20 mouse cellular contexts compared by ENCODE assay signal in genomic region chr12:79047203-79047602, GRCm38 (mm10). TPM values are rescaled to one million over a fixed set of nuclear protein-coding genes. Genes with fewer than 3 reads are reported as not detected.
"Had no signal": no experiment of that assay in that cellular context is flagged by ENCODE, and none has a peak within 500 bp of the region (broad histone marks: within the 10 kb centered on the region; RNA-seq: fewer than 3 reads in every experiment).

No protein-coding gene starts in this region.

- H3K9ac ChIP-seq: limb, embryonic 13.5 days; liver, embryonic 12.5 days; liver, embryonic 15.5 days; lung, embryonic 14.5 days had no signal

- H3K4me1 ChIP-seq: liver, embryonic 12.5 days; liver, embryonic 15.5 days had no signal

- H3K36me3 ChIP-seq: liver, embryonic 12.5 days; liver, embryonic 15.5 days had no signal

- H3K27ac ChIP-seq: layer of hippocampus, adult 2 months; limb, embryonic 10.5 days; limb, embryonic 13.5 days; liver, embryonic 12.5 days; liver, embryonic 15.5 days had no signal

- H3K4me3 ChIP-seq: layer of hippocampus, adult 2 months; limb, embryonic 10.5 days; limb, embryonic 13.5 days; liver, embryonic 12.5 days; liver, embryonic 15.5 days had no signal

- H3K4me2 ChIP-seq: limb, embryonic 13.5 days; liver, embryonic 12.5 days; liver, embryonic 15.5 days; lung, embryonic 14.5 days; midbrain, embryonic 11.5 days had no signal

- DNase-seq: kidney, adult 18-20 months; kidney, adult 9 months; kidney, postnatal 14 days; kidney, postnatal 4 days; layer of hippocampus, adult 9-11 months; liver; lung, embryonic 14.5 days; lung, postnatal 4 days; midbrain, embryonic 14.5 days; thymus, adult 2 months; thymus, postnatal 14 days; thymus, postnatal 4 days had no signal

- ATAC-seq: liver, embryonic 12.5 days; lung, postnatal 0 days had no signal

- H3K27me3 ChIP-seq: limb, embryonic 13.5 days; liver, embryonic 12.5 days; liver, embryonic 15.5 days had no signal

- H3K9me3 ChIP-seq: limb, embryonic 10.5 days; limb, embryonic 13.5 days; liver, embryonic 12.5 days; liver, embryonic 15.5 days had no signal

RNA-seq across cellular contexts. Expression of gene Plekhh1, which starts 18.2 kb away (rescaled TPM):
- total RNA-seq: megakaryocyte-erythroid progenitor cell, adult 5-6 weeks had no signal
